Mouse (Mus musculus) ovary, adult 18-20 months (tissue): ENCODE data around the gene Tmc8.
A peak's percentile ranks its signal among the peaks of the same experiment; 100 is the strongest.
"Not testable (repeated sequence)": the region's sequence is repeated elsewhere in the genome, so short reads cannot be mapped to it uniquely, and the experiment has no call there.

Experiments used
- DNase-seq: peaks from one replicate; pipeline ENCODE4 v3.0.0; 2022; ENCODE audit warnings: low spot score, mixed read lengths

Gene Tmc8

DNA sequence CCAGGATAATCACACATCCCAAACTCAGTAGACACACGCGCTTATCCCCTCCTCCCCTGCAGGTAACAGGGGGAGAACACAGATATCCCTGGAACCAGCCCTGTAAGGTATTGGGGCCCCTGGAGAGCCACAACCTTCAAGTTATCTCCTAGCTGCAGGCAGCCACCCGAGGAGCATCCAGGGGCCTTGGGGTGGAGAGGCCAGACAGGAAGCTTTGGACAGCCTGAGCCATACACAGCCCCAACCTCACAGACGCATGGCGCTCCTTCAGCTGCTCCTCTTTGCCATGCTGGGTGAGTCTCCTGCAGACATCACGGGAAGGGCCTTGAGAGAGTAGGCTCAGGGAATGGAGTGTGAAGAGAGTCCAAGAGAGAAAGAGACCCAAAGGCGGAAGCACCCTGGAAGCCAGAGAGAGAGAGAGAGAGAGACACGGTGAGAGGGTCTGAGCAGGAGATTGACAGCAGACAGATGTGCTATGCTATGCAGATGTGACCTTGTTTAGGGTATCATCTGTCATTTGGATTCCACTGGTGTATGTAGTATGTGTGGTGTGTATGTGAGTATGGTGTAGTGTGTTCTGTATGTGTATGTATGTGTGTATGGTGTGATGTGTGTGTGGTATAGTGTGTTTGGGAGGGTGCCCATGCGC lies 15.8 kb downstream of the Tmc8 start, which contains the start of gene 6030468B19Rik:
Gene 6030468B19Rik (plus strand): TSS at position 150 of the 649 bp plus-strand sequence.
- no peak for DNase-seq

DNA sequence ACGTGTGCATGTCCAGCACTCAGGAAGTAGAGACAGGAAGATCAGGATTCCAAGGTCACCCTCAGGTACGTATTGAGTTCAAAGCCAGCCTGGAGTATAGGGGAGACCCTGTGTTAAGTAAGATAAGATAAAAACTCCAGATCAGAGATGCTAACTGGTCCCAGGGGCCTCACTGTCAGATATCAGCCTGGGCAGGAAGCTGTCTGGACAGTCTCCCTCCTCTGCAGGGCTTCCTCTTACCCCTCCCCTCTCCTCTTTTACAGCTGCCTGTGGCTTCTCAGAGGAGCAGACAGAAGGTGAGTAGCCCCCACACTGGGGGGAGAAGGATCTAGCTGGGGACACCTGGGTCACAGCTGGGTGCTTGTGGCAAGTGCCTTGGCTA lies 16.3 kb downstream of the Tmc8 start:
- no peak for DNase-seq

DNA sequence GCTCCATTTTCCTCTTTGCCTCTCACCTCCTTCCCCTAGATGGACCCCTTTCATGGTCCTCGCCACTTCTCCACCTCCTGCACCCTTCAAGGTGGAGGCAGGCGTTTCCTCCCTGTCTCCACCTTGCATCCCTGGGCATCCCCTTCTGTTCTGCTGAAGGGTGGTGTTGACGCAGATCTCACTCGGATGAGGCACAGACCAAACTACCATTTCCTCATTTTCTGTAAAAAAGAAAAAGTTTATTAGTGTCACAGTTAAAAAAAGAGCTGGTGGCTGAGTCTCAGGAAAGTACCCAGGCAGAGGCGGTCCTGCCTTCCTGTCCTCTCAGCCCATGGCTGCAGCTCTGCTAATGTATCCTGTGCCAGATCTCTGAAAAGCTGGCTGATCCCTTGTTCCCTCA lies 17.3 kb downstream of the Tmc8 start:
- DNase-seq: no peak

DNA sequence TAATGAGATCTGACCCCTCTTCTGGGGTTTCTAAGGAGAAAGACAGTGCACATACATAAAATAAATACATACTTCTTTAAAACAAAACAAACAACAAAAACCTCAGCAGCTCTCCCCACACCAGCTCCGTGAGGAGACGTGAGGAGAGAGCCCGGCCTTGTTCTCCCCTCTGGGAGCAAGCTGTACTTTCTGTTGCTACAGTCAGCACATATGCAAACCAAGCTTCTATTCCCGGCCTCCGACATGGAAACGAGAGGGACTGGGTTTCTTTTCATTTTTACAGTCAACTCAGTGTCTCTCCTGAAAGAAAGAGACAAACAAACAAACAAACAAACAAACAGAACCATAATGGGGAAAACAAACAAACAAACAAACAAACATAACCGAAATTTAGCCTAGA lies 18.2 kb downstream of the Tmc8 start:
- DNase-seq: no peak

DNA sequence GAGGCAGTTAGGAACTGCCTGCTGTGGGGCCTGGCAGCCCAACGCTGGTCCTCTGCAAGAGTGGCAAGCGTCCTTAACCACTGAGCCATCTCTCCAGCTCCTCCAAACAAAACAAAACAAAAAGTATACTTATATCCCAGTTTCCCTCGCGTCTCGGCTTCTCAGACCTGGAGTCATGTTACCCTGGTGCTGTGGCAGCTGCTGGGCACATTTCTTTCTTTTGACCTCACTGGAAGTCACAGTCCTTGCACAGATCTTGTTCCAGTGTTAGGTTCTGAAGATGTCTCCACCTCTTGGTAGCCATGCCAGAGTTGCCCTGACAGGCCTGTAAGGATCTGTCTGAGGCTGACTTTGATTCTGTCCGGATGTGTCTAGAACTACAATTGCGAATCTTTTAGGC lies 19.8 kb downstream of the Tmc8 start:
- DNase-seq: no peak

DNA sequence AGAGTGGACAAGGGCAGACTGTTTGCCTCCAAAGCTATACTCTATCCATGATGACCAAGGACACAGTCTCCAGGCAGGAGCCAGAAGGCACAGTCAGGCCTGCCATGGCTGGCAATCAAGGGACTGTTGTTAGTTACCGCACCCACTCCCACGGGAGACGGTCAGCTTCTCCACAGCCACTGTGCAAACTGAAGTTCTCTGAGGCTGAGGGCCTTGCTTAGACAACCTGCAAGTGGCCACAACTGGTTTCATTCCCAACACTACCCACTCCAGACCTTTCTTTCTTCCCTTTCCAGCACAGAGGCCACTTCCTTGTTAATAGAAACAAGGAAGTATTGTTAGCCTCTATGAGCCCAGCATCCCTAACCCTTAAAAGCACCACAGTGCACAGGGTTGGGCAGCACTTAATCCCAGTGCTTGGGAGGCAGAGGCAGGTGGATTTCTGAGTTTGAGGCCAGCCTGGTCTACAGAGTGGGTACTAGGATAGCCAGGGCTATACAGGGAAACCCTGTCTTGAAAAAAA lies 21.4 kb downstream of the Tmc8 start:
- no peak for DNase-seq

DNA sequence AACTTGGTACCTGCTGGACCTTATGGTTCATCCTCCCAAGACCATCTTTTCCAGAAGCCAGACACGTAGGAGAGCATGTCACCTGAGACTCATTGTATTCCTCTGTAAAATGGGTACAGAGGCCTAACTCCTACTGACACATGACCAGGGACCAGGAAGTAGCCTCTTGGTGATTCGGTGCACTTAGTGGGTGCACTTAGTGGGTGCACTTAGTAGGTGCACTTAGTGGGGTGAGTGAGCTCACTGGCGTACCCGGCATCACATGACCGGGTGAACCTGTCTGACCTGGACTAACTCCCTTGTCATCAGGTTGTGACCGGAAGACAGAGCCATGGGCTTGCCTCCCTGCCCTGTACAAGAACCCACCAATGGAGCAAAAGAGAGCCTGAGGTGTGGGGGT lies 24.9 kb downstream of the Tmc8 start:
- no peak for DNase-seq

DNA sequence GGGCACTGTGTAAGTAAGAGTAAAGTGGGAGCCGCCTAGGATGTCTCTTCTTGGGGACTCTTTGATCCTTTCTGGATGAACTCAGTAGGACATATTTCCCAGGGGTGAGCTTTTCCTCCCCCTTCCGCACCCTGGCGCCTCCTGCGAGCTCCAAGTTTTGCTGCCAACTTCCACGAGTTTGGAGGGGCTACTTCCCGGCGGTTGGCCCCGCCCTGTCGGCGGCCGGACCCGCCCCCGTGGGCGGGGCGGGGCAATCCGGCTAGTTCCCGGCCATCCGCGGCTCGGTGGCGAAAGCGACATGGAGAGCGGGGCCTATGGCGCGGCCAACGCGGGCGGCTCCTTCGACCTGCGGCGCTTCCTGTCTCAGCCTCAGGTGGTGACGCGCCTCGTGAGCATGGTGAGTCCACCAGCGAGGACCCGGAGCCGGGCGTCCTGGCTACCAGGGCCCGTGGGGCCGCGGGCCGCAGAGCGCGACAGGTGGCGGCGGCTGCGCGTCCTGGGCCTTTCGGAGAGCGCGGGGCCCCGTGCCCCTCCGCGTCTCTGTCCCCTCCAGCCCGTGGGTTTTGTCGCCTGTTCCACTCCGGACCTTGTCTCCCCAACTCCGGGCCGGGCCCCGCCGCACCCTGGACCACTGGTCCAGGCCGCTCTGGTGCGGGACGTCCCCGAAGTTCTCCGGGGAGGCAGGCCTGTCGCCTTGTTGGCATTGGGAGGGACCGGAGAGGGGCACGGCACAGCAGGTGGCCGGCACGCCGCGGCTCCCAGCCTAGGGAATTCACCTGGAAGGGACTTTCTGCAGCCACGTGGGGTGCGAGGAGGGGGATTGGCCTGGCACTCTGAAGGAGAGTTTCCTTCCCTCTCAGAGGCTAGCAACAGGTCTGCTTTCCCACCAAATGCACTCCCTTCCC lies 27.8 kb downstream of the Tmc8 start, which contains the start of the genes Gm20708 and Syngr2:
Gene Gm20708 (plus strand): TSS at position 262 of the 905 bp plus-strand sequence.
Gene Syngr2 (plus strand): TSS at position 262 of the 905 bp plus-strand sequence.
- DNase-seq: peak; percentile 49

DNA sequence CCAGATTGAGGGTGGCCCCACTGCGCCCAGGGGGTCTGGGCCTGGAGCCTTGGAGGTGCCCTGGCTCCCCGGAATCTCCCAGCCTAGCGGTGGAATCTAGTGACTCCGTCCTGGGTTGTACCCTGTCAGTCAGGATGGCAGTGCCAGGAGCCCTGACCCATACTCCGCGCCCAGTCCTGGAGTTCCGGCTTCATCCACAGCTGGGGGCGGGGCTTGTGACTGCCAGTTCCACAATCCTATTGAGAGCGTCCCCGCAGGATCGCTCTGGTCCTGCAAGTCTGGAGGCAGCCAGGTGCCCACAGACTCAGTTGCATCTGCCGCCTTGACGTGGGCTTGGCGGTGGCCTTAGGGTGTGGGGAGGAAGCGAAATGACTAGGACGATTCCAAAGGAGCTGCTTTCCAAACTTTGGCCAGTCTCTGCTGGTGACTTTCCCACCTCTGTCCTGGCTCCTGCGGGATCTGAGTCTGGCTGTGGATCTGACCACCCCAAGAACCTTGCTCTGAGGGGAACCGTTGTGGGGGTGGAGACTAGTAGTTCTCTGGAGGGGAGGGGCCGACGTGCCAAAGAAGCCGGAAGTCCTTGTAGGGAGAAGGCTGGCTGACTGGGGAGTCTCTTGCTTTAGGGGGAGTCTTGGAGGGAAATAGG lies 28.6 kb downstream of the Tmc8 start:
- peak; percentile 80 for DNase-seq

DNA sequence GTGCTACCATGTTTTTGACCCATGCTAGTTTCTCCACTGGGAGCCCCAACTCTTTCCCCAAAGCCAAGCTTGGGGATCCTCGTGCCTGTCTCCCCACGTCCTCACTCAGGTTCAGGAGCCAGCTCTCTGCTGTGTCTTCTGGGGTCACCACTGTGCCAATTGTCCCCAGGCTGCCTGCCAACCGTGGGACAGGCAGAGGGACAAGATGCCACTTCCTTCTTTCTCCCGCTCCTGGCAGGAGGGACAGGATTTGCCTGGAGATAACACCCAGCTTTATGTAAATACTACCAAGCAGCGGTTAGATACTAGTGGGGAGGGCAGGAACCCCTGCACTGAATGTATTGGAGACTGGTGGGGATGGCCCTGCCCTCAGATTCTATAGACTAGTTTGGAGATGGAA lies 32.0 kb downstream of the Tmc8 start:
- no peak for DNase-seq

DNA sequence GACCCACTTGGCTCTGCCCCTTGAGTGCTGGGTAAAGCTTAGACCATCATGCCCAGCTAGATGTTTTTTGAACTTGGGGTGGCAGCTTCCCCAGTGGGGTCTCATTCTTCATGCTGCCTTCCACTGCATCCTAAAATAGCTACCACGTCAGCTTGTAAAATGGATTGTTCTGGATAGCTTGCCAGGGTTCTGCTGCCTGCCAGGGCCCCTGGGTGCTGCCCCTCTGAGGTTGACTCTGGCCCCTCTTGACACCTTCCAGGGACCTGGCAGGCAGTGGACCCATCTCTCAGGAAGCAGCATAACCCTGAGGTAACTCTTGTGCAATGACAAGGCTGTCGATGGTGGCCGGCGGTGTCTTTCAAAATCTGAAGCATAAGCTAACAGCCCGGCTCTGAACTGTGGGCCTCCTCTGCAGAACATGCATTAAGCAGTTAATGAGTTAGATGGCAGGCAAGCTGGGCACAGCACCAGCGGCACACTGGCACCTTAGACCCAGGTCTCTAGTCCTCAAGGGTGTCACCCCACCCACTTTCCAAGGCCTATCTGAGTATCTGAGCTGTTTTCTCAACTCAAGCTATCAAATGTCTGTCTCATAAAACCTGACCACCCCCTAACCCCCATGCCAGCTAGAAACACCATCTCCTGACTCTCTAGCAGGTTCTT lies 33.0 kb downstream of the Tmc8 start:
- no peak for DNase-seq

DNA sequence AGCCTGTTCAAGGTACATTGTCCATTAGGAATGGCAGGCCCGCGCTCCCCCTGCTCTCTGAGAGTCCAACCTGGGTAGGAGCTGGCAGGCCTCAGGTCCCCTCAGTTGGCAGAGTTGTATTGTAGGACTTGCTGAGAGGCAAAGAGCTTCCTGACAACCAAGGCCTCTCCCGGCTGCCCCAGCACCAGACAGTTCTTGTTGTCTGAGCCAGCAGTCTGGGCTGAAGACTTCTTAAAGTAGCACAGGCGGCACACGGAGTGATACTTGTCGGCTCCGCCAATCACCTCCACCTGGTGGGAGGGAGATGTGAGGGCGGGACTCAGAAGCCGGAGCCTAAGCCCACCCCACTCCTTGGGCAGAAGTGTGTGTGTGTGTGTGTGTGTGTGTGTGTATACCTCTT lies 34.0 kb downstream of the Tmc8 start:
- not testable (repeated sequence) for DNase-seq

DNA sequence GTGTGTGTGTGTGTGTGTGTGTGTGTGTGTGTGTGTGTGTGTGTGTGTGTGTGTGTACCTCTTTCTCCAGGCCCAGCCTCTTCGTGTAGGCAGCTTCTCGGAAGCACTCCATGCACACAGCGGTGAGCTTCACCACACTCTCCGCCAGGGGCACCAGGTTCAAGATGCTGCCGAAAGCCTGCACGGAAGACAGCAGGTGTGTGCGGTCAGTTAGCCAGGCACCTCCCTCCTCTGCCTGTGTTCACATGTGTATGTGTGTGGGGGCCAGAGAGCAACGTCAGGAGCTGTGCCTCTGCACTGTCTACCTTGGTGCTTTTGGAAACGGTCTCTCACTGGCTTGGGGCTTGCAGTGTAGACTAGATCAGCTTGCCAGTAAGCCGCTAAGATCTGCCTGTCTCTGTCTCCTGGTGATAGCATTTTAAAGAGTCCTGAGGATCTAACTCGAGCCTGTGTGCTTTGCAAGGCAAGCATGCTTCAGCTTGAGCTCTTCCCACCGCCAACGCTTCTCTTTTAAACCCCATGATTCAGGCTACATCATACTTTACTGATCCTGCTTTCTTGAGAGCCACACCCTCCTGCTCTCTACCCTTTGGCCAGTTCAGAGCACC lies 34.6 kb downstream of the Tmc8 start:
- no peak for DNase-seq

DNA sequence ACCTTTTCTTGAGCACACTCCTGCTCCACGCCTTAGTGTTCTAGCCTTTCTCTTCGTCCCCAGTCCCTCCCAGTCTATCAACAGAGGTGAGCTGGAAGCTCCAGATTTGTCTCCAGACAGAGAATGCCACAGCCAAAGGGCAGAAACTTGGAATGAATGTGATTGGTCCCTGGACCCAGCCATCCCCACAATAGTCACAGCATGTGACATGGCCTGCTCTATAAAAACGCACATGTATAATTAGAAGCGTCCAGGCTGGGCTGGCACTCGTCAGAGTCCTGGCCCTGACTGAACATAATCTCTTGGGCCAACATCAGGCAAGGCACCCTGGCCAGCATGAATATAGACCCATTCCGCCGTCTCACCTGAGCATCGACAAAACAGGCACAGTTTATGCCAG lies 37.2 kb downstream of the Tmc8 start:
- DNase-seq: no peak

DNA sequence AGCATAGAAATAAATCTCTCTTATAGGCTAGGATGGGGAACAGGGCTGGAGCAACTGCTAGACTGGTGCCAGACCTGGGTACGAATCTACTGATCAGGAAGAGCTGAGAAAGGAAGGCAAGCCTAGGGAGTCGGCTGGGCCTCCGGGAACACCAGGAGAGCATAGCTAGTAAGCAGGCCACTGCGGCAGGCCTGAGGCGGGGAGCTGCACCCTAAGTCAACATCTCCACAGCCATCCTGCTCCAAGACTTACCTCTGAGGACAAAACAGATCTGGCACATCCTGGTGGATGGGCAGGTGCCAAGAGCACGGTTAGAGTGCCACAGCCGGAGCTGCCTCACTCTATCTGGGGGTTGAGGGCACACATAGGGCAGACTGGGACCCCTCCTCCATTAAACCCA lies 38.3 kb downstream of the Tmc8 start:
- DNase-seq: no peak

DNA sequence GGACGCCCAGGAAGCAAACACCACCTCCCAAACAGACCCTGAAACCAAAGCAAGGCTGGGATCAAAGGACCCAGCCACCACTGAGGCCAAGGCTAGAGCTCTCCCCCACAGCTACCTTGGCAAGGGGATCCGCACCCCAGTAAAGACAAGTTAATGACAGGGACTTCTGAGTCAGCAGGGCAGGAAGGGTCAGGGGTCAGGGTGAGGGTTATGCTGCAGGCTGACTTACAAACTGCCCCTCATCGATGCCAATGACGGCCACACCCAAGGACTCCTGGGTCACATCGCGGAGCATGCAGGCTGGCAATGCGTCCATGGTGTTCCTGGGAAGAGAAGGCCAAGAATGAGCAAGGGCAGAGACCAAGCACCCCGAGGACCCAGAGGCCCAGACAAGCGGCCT lies 40.0 kb downstream of the Tmc8 start:
- DNase-seq: no peak

DNA sequence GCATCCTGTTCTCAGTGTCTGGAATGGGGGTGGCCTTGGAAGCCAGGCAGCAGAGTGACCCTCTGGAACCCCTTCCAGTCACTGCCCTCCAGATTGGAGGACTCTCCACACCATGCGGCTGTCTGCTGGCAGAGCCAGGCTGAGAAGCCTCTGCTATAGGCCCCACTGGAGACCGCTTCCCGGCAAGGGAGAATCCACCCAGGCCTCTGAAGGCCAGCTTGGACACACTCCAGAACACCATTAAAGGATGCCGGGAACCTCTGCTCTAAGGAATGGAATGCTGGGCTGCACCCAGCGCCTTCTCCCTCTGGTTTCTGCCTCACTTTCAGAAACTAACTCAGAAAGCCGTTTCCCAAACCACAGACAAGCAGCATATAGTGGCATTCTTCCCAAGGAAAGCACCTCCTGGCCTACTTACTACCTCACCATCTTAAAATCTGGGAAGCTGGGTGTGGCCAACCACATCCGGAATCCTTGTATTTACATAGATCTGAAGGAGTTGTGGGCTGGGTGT lies 40.9 kb downstream of the Tmc8 start:
- no peak for DNase-seq

DNA sequence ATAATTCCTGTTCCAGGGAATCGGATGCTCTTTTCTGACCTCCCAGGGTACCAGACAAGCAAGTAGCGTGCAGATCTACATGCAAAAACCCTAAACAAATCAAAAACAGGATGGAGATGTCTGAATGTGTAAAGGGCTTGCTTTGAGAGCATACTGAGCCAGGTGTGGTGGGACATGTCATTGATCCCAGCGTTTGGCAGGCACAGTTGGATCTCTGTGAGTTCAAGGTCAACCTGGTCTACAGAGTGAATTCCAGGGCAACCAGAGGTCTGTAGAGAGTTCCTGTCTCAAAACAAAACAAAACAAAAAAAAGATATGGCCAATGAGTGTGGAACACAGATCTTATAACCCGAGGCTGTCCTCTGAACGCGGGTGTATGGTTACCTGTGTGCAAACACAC lies 41.5 kb downstream of the Tmc8 start:
- no peak for DNase-seq

DNA sequence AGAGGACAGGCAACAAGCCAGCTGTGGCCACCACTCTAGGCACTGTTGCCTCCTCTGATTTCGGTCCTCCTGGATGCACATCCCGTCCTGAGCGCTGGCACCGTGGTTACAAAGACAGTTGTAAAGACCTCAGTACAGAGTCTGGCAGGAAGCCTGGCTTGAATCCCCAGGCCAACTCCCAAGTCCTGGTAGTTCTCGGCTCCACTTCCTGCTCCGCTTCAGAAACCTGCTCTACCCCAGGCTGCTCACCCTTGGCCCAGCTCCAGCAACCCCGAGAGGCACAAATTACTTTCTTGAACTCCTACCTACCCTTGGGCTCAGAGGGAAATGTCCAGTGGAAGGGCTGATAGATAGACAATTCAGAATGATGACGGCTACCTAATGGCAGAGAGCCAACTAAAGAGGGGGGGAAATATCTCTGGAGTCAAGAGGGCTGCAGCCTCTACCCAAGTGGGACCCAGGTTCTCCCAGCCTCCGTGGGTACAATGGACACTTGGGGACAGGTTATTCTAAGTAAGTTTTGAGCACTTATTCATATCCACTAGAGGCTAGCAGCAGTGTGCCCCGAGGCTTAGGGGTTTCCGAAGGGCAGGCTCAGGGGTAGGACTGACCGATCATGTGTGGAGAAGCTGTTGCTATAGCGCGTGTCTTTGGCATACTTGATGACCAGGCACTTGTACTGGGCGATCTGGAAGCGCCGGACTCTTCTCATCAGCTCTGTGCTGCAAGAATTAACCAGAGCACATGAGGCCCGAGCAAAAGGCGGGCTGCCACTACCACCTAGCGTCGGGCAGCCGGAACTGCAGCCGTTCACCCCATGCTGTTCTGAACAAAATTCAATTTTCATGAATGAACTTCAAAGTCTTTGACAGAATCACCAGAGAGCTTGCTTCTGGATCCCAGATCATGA lies 42.4 kb downstream of the Tmc8 start:
- DNase-seq: peak; percentile 57
